Mouse (Mus musculus): ENCODE measurements at regions not wholly inside any gene's neighbourhood (a gene's known extent, or its start where the extent isn't known, plus 50 kb on each side); places are given as distances from the start of the nearest gene placed in this dataset.

GRCm38 (mm10) chr13:83115691-83116090, 388.1 kb upstream of the Mef2c start:
- Histone ChIP-seq H3K4me1 (ENCODE audit: insufficient read depth) (no peaks in the 10 kb centered on the region), H3K9ac (no peak overlapping the region), H3K27me3 (ENCODE audit: insufficient read depth, low read length) (no peaks in the 10 kb centered on the region), H3K4me3 (ENCODE audit: low read depth, low read length) (no peak overlapping the region), H3K9me3 (ENCODE audit: low read length) (no peaks in the 10 kb centered on the region), H3K4me2 (ENCODE audit: low read depth) (no peak overlapping the region), H3K27ac (ENCODE audit: low read depth, low read length) (no peak overlapping the region), H3K36me3 (ENCODE audit: insufficient read depth) (no peaks in the 10 kb centered on the region)
- WGBS: 91% methylated on average over 2 of the region's 2 CpGs
- ATAC-seq: no peak
- TF ChIP-seq CTCF (IDR thresholded peaks at IDR 0.05; ENCODE audit: low read depth): no peak
- DNase-seq: no peak

- Histone ChIP-seq H3K27me3 (ENCODE audit: insufficient read depth, low read length) (no peaks in the 10 kb centered on the region), H3K4me1 (ENCODE audit: insufficient read depth) (no peaks in the 10 kb centered on the region), H3K4me2 (ENCODE audit: low read depth) (no peak overlapping the region), H3K9ac (no peak overlapping the region), H3K36me3 (ENCODE audit: insufficient read depth) (no peaks in the 10 kb centered on the region), H3K27ac (ENCODE audit: low read depth, low read length) (no peak overlapping the region), H3K9me3 (ENCODE audit: low read length) (no peaks in the 10 kb centered on the region), H3K4me3 (ENCODE audit: low read depth, low read length) (no peak overlapping the region)
- no peak for TF ChIP-seq CTCF (IDR thresholded peaks at IDR 0.05; ENCODE audit: low read depth)
- 69% methylated on average over 4 of the region's 4 CpGs for WGBS
- peak; percentile 51 for ATAC-seq
- no peak for DNase-seq
These were observed 383.5 kb upstream of the Mef2c start for GRCm38 (mm10) chr13:83120343-83120742.

- Histone ChIP-seq H3K4me3 (ENCODE audit: low read depth, low read length) (no peak overlapping the region), H3K27ac (ENCODE audit: low read depth, low read length) (no peak overlapping the region), H3K27me3 (ENCODE audit: insufficient read depth, low read length) (no peaks in the 10 kb centered on the region), H3K36me3 (ENCODE audit: insufficient read depth) (no peaks in the 10 kb centered on the region), H3K9ac (no peak overlapping the region), H3K4me2 (ENCODE audit: low read depth) (no peak overlapping the region), H3K4me1 (ENCODE audit: insufficient read depth) (no peaks in the 10 kb centered on the region), H3K9me3 (ENCODE audit: low read length) (no peaks in the 10 kb centered on the region)
- DNase-seq (no peak), ATAC-seq (no peak)
- no peak for TF ChIP-seq CTCF (IDR thresholded peaks at IDR 0.05; ENCODE audit: low read depth)
These were observed 380.2 kb upstream of the Mef2c start for GRCm38 (mm10) chr13:83123596-83123995.

- Histone ChIP-seq H3K36me3 (ENCODE audit: insufficient read depth) (no peaks in the 10 kb centered on the region), H3K27me3 (ENCODE audit: insufficient read depth, low read length) (no peaks in the 10 kb centered on the region), H3K4me1 (ENCODE audit: insufficient read depth) (no peaks in the 10 kb centered on the region), H3K4me3 (ENCODE audit: low read depth, low read length) (no peak overlapping the region), H3K4me2 (ENCODE audit: low read depth) (no peak overlapping the region), H3K27ac (ENCODE audit: low read depth, low read length) (no peak overlapping the region), H3K9me3 (ENCODE audit: low read length) (no peaks in the 10 kb centered on the region), H3K9ac (no peak overlapping the region)
- no peak for TF ChIP-seq CTCF (IDR thresholded peaks at IDR 0.05; ENCODE audit: low read depth)
- DNase-seq (no peak), ATAC-seq (no peak)
- WGBS: 91% methylated on average over 2 of the region's 2 CpGs
These were observed 379.2 kb upstream of the Mef2c start for GRCm38 (mm10) chr13:83124651-83125050.

GRCm38 (mm10) chr13:83126438-83126837, 377.4 kb upstream of the Mef2c start:
- DNase-seq: no peak
- no peak for ATAC-seq
- Histone ChIP-seq H3K4me3 (ENCODE audit: low read depth, low read length) (no peak overlapping the region), H3K36me3 (ENCODE audit: insufficient read depth) (no peaks in the 10 kb centered on the region), H3K9me3 (ENCODE audit: low read length) (no peaks in the 10 kb centered on the region), H3K9ac (no peak overlapping the region), H3K4me1 (ENCODE audit: insufficient read depth) (peaks cover 3% of the 10 kb centered on the region; the same call in 1 of the 2 replicates), H3K27me3 (ENCODE audit: insufficient read depth, low read length) (no peaks in the 10 kb centered on the region), H3K4me2 (ENCODE audit: low read depth) (no peak overlapping the region), H3K27ac (ENCODE audit: low read depth, low read length) (no peak overlapping the region)
- no peak for TF ChIP-seq CTCF (IDR thresholded peaks at IDR 0.05; ENCODE audit: low read depth)
- 80% methylated on average over 2 of the region's 2 CpGs for WGBS

- Histone ChIP-seq H3K4me1 (ENCODE audit: insufficient read depth) (peaks cover 15% of the 10 kb centered on the region), H3K4me3 (ENCODE audit: low read depth, low read length) (no peak overlapping the region), H3K9me3 (ENCODE audit: low read length) (no peaks in the 10 kb centered on the region), H3K4me2 (ENCODE audit: low read depth) (no peak overlapping the region), H3K27ac (ENCODE audit: low read depth, low read length) (no peak overlapping the region; the same call in 1 of the 2 replicates), H3K9ac (no peak overlapping the region), H3K27me3 (ENCODE audit: insufficient read depth, low read length) (no peaks in the 10 kb centered on the region), H3K36me3 (ENCODE audit: insufficient read depth) (no peaks in the 10 kb centered on the region)
- 17% methylated on average over 7 of the region's 7 CpGs for WGBS
- DNase-seq: peak; percentile 19
- no peak for TF ChIP-seq CTCF (IDR thresholded peaks at IDR 0.05; ENCODE audit: low read depth)
- ATAC-seq: no peak
These were observed 372.5 kb upstream of the Mef2c start for GRCm38 (mm10) chr13:83131129-83131981.

GRCm38 (mm10) chr13:83131982-83132354, 371.9 kb upstream of the Mef2c start:
- Histone ChIP-seq H3K36me3 (ENCODE audit: insufficient read depth) (no peaks in the 10 kb centered on the region), H3K4me2 (ENCODE audit: low read depth) (no peak overlapping the region), H3K27me3 (ENCODE audit: insufficient read depth, low read length) (no peaks in the 10 kb centered on the region), H3K4me3 (ENCODE audit: low read depth, low read length) (no peak overlapping the region), H3K9ac (no peak overlapping the region), H3K27ac (ENCODE audit: low read depth, low read length) (no peak overlapping the region; the same call in 1 of the 2 replicates), H3K4me1 (ENCODE audit: insufficient read depth) (peaks cover 15% of the 10 kb centered on the region), H3K9me3 (ENCODE audit: low read length) (no peaks in the 10 kb centered on the region)
- TF ChIP-seq CTCF (IDR thresholded peaks at IDR 0.05; ENCODE audit: low read depth): no peak
- WGBS: 20% methylated on average over 1 of the region's 1 CpGs
- DNase-seq (no peak), ATAC-seq (no peak)

All from forebrain, postnatal 0 days (tissue).